Mouse (Mus musculus) liver, embryonic 15.5 days (tissue): ENCODE data around the gene Vsig10. TPM values are rescaled to one million over a fixed set of nuclear protein-coding genes. Genes with fewer than 3 reads are reported as not detected.

Experiments used
- ATAC-seq: fragments of 200-750 bp; cut with Nextera tagmentation; 2 replicates; pipeline ENCODE4 v1.8.0; 2017; ENCODE audit warnings: moderate number of reproducible peaks, mild to moderate bottlenecking, moderate library complexity; ENCODE audit not compliant: insufficient read depth
- H3K27ac ChIP-seq: fragments of 300-500 bp; sonication (generic); replicated peaks from 2 replicates; pipeline ENCODE4 v1.5.1; 2015; ENCODE audit warnings: mild to moderate bottlenecking, inconsistent platforms
- H3K27me3 ChIP-seq: fragments of 300-500 bp; sonication (generic); 2 replicates; pipeline ENCODE4 v1.6.1; 2015; ENCODE audit warnings: mild to moderate bottlenecking, inconsistent platforms
- H3K36me3 ChIP-seq: fragments of 300-500 bp; sonication (generic); replicated peaks from 2 replicates; pipeline ENCODE4 v1.6.1; 2015; ENCODE audit warnings: moderate library complexity, mild to moderate bottlenecking, inconsistent platforms
- H3K4me1 ChIP-seq: fragments of 300-500 bp; sonication (generic); replicated peaks from 2 replicates; pipeline ENCODE4 v1.6.1; 2015; ENCODE audit warnings: inconsistent platforms
- H3K4me2 ChIP-seq: fragments of 300-500 bp; sonication (generic); 2 replicates; pipeline ENCODE4 v1.6.1; 2015; ENCODE audit warnings: moderate library complexity, mild to moderate bottlenecking, inconsistent platforms
- H3K4me3 ChIP-seq: fragments of 300-500 bp; sonication (generic); replicated peaks from 2 replicates; pipeline ENCODE4 v1.5.1; 2015; ENCODE audit warnings: mild to moderate bottlenecking, inconsistent platforms
- H3K9ac ChIP-seq: fragments of 300-500 bp; sonication (generic); 2 replicates; pipeline ENCODE4 v1.6.1; 2015; ENCODE audit warnings: moderate library complexity, mild to moderate bottlenecking, inconsistent platforms
- H3K9me3 ChIP-seq: fragments of 300-500 bp; sonication (generic); replicated peaks from 2 replicates; pipeline ENCODE4 v1.6.1; 2016; ENCODE audit warnings: inconsistent platforms
- WGBS: fragments of 180-500 bp; shearing (Covaris S2); methylation state at CpG from one replicate; pipeline ENCODE4 v1.1.7; 2015; ENCODE audit warnings: mixed read lengths; ENCODE audit not compliant: insufficient replicate concordance; 5-methylcytosine and 5-hydroxymethylcytosine counted together
- polyA plus RNA-seq: library from polyadenylated mRNA; unstranded; fragments of >200 nt; fragmentation: Nextera tagmentation; extraction: Ambion mirVana; gene quantifications from 2 replicates; pipeline ENCODE4 v1.2.1, GENCODE M21; 2015

The Vsig10 gene
- polyA plus RNA-seq, 1 experiment from 2014 or later: 1.4 TPM

GRCm38 (mm10) chr5:117383198-117383597 is 64.3 kb downstream of the Vsig10 start:
- Histone ChIP-seq H3K9me3 (no peaks in the 10 kb centered on the region), H3K36me3 (peaks cover 84% of the 10 kb centered on the region), H3K27ac (no peak overlapping the region), H3K4me2 (no peak overlapping the region), H3K9ac (no peak overlapping the region), H3K4me3 (no peak overlapping the region), H3K4me1 (peaks cover 11% of the 10 kb centered on the region), H3K27me3 (no peaks in the 10 kb centered on the region)
- ATAC-seq: no peak
- 71% methylated on average over 12 of the region's 12 CpGs for WGBS

DNA sequence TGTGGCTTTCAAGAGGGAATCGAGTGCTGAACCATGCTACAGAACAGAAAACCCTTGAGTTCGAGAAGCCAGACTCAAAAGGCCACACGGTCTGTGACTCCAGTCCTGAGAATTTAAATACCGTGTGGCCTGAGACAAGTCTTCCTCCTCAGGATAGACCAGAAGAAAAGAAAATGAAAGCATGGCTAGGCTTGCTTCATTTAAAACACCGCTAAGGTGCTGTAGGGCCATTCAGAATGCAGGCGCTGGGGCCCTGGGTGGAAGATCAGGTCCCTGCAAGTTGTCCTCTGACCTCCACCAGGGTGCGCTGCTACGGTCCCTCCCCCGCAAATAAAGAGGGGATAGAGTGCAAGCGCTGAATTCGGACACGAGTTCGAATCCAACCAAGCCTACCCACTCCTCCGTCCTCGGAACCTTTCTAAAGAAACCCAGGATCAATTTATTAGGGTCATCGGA is 69.4 kb downstream of the Vsig10 start:
- H3K36me3 ChIP-seq: peaks cover 35% of the 10 kb centered on the region
- H3K4me3 ChIP-seq: peak overlapping the region; percentile 91
- H3K27me3 ChIP-seq: no peaks in the 10 kb centered on the region
- WGBS: 6% methylated on average over 16 of the region's 16 CpGs
- H3K4me1 ChIP-seq: peaks cover 22% of the 10 kb centered on the region
- H3K4me2 ChIP-seq: peak overlapping the region; percentile 87
- peak overlapping the region; percentile 84 for H3K9ac ChIP-seq
- no peaks in the 10 kb centered on the region for H3K9me3 ChIP-seq
- peak overlapping the region; percentile 72 for H3K27ac ChIP-seq
- ATAC-seq: peak; percentile 76

- under 1% methylated on average over 43 of the region's 44 CpGs for WGBS
- peak; percentile 94 for ATAC-seq
- H3K4me3 ChIP-seq: peak within 1 kb of the TSS; percentile 91
Measured at GRCm38 (mm10) chr5:117388877-117389276, 70.0 kb downstream of the Vsig10 start, which contains the start of gene Rfc5. Rfc5 (minus strand) TSS chr5:117389047.

DNA sequence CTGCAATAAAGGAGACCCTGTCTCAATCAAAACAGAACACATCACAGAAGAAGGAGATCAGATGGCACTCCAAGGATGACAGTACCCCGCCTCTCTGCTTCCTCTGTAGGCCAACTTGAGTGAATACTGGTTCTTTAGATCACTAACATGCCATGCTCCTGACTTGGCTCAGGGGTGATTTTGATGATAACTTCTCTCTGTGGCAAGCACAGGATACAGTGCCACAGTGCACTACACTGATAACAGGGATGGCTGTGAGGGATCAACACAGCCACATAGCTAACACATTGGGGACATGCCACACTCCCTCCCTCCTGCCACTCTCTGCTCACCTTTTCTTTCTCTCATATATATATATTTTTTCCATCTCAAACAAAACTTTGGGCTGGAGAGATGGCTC is 72.0 kb downstream of the Vsig10 start:
- no peak overlapping the region for H3K4me2 ChIP-seq
- H3K4me1 ChIP-seq: peaks cover 22% of the 10 kb centered on the region
- 58% methylated on average over 1 of the region's 1 CpGs for WGBS
- no peaks in the 10 kb centered on the region for H3K27me3 ChIP-seq
- H3K9me3 ChIP-seq: no peaks in the 10 kb centered on the region
- H3K9ac ChIP-seq: no peak overlapping the region
- H3K4me3 ChIP-seq: no peak overlapping the region
- no peak for ATAC-seq
- no peak overlapping the region for H3K27ac ChIP-seq
- peaks cover 9% of the 10 kb centered on the region for H3K36me3 ChIP-seq

More at GRCm38 (mm10) chr5:117388877-117389276, 70.0 kb downstream of the Vsig10 start, which contains the start of gene Rfc5:
- Histone ChIP-seq H3K36me3 (peaks cover 29% of the 10 kb centered on the region), H3K4me2 (peak within 1 kb of the TSS; percentile 87), H3K9ac (peak within 1 kb of the TSS; percentile 84), H3K27ac (peak within 1 kb of the TSS; percentile 72), H3K4me1 (peaks cover 22% of the 10 kb centered on the region), H3K9me3 (no peaks in the 10 kb centered on the region), H3K27me3 (no peaks in the 10 kb centered on the region)

GRCm38 (mm10) chr5:117395834-117396233 is 77.0 kb downstream of the Vsig10 start:
- no peak for ATAC-seq
- no peaks in the 10 kb centered on the region for H3K36me3 ChIP-seq
- no peaks in the 10 kb centered on the region for H3K9me3 ChIP-seq
- no peaks in the 10 kb centered on the region for H3K27me3 ChIP-seq
- WGBS: 70% methylated on average over 5 of the region's 5 CpGs
- peaks cover 11% of the 10 kb centered on the region for H3K4me1 ChIP-seq
- H3K4me3 ChIP-seq: no peak overlapping the region
- no peak overlapping the region for H3K9ac ChIP-seq
- no peak overlapping the region for H3K4me2 ChIP-seq
- H3K27ac ChIP-seq: no peak overlapping the region

DNA sequence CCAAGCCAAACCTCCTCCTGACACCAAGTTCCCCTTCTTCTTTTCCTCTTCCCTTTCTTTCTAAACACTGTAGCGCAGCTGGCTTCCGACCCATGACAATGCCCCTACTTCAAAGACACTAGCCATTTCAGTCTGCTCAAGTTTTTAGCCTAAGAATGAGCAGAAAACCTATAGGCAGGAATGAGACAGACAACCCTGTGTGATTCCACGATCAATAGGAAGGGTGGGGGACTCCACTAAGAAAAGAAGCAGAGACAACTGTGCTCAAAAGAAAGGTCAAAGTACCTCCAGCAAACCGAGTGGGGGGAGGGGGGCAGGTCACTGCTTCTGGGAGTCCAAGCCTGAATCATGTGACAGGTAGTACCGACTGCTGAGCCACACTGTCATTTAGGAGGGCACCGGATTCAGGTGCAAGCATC is 77.7 kb downstream of the Vsig10 start:
- ATAC-seq: no peak
- Histone ChIP-seq H3K36me3 (no peaks in the 10 kb centered on the region), H3K4me1 (peaks cover 11% of the 10 kb centered on the region), H3K27ac (no peak overlapping the region), H3K4me3 (no peak overlapping the region), H3K9ac (no peak overlapping the region), H3K27me3 (peaks cover 2% of the 10 kb centered on the region; the same call in 1 of the 2 replicates), H3K4me2 (no peak overlapping the region), H3K9me3 (no peaks in the 10 kb centered on the region)
- 41% methylated on average over 6 of the region's 6 CpGs for WGBS

GRCm38 (mm10) chr5:117397371-117397770 is 78.5 kb downstream of the Vsig10 start:
- H3K36me3 ChIP-seq: no peaks in the 10 kb centered on the region
- H3K27me3 ChIP-seq: peaks cover 3% of the 10 kb centered on the region; the same call in 1 of the 2 replicates
- H3K9ac ChIP-seq: no peak overlapping the region
- H3K4me1 ChIP-seq: peaks cover 11% of the 10 kb centered on the region
- H3K9me3 ChIP-seq: no peaks in the 10 kb centered on the region
- H3K27ac ChIP-seq: no peak overlapping the region
- WGBS: 51% methylated on average over 6 of the region's 6 CpGs
- no peak overlapping the region for H3K4me3 ChIP-seq
- H3K4me2 ChIP-seq: no peak overlapping the region
- ATAC-seq: no peak

GRCm38 (mm10) chr5:117398007-117398550 is 79.2 kb downstream of the Vsig10 start:
- H3K4me3 ChIP-seq: no peak overlapping the region
- no peak overlapping the region for H3K9ac ChIP-seq
- H3K4me1 ChIP-seq: peaks cover 11% of the 10 kb centered on the region
- no peaks in the 10 kb centered on the region for H3K9me3 ChIP-seq
- H3K4me2 ChIP-seq: no peak overlapping the region
- no peaks in the 10 kb centered on the region for H3K36me3 ChIP-seq
- no peak overlapping the region for H3K27ac ChIP-seq
- no peak for ATAC-seq
- H3K27me3 ChIP-seq: peaks cover 3% of the 10 kb centered on the region; the same call in 1 of the 2 replicates
- WGBS: 54% methylated on average over 4 of the region's 5 CpGs

GRCm38 (mm10) chr5:117399281-117399680 is 80.4 kb downstream of the Vsig10 start:
- Histone ChIP-seq H3K27me3 (peaks cover 3% of the 10 kb centered on the region; the same call in 1 of the 2 replicates), H3K4me3 (no peak overlapping the region), H3K27ac (no peak overlapping the region), H3K4me1 (peaks cover 11% of the 10 kb centered on the region), H3K4me2 (no peak overlapping the region), H3K36me3 (no peaks in the 10 kb centered on the region), H3K9ac (no peak overlapping the region), H3K9me3 (no peaks in the 10 kb centered on the region)
- WGBS: 62% methylated on average over 9 of the region's 9 CpGs
- ATAC-seq: no peak

- no peaks in the 10 kb centered on the region for H3K9me3 ChIP-seq
- ATAC-seq: no peak
- peaks cover 3% of the 10 kb centered on the region; the same call in 1 of the 2 replicates for H3K27me3 ChIP-seq
- no peak overlapping the region for H3K4me2 ChIP-seq
- WGBS: 70% methylated on average over 8 of the region's 8 CpGs
- no peak overlapping the region for H3K27ac ChIP-seq
- H3K9ac ChIP-seq: no peak overlapping the region
- H3K4me1 ChIP-seq: no peaks in the 10 kb centered on the region
- no peak overlapping the region for H3K4me3 ChIP-seq
- H3K36me3 ChIP-seq: no peaks in the 10 kb centered on the region
Measured at GRCm38 (mm10) chr5:117403609-117404008, 84.7 kb downstream of the Vsig10 start.
